Mouse (Mus musculus) kidney, postnatal 14 days (tissue): ENCODE measurements around the gene Tmem14a.
"Not testable (repeated sequence)": the region's sequence is repeated elsewhere in the genome, so short reads cannot be mapped to it uniquely, and the experiment has no call there.

ENCODE experiments used
- DNase-seq: peaks from one replicate; pipeline ENCODE4 v3.0.0; 2022; ENCODE audit warnings: mixed read lengths

Gene Tmem14a

DNA sequence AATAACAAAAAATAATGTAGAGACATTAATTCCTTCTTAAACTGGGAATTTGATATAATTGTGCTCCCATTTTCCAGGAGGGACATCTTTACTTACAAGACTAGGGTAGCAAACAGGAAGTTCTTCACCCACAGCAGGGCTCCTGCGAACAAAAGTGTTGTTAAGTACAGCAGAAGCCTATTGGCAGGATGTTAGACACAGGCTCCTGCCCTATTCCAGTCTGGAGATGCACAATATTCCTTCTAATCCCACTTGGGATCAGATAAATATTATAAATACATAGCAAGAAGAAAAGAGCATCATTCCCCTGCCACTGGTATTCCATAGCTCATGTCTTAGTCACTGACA lies 34.9 kb downstream of the Tmem14a start:
- DNase-seq = no peak

DNA sequence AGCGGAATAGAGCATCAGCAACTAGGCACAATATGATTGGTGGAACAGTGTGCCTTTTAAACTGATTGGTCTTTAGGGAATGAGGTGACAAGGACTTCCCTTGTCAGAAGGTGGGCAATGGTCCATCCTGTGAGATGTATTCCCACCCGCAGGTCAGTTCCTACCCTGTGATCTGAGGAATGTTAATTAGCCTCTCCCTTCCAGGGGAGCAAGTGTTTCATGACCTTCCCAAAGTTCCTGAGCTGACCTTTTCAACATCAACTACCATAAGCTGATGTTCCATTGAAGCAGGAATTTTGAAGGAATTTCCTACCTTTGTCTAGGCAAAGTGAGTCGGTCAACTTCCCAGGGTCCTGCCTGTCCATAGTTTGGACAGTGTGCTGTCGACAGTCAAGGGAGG lies 35.5 kb downstream of the Tmem14a start:
- no peak for DNase-seq

DNA sequence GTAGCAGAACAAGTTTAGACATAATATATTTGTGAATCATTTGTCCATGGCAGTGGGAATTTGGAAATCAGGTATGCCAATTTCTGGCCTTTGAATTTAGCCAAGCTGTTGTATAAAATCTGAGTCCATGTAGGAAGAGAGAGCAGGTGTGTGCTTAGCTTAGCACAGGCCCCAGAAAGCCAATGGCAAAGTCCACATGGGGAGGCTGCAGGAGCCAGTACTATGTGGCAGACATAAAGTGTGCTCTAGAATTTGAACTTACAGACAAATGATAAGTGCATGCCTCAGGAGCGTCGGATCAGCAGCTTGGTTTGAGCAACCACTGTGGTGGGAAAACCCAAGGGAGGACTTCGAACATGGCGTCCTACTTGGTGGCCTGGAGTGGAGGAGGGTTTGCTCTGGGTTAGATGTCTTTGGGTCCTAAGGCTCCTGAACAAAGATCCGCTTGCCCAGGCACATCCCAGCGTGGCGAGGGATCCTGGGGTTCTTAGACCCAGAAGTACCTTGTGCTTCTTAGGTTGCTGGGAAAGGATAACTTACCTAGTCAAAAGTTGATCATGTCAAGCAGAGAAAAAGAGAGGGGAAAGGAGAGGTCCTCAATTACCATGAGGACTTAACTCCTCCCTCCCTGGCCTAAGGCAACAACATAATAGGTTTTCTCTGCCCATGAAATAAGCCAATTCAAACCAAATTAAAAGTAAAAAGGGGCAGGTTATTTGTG lies 37.4 kb downstream of the Tmem14a start:
- no peak for DNase-seq

DNA sequence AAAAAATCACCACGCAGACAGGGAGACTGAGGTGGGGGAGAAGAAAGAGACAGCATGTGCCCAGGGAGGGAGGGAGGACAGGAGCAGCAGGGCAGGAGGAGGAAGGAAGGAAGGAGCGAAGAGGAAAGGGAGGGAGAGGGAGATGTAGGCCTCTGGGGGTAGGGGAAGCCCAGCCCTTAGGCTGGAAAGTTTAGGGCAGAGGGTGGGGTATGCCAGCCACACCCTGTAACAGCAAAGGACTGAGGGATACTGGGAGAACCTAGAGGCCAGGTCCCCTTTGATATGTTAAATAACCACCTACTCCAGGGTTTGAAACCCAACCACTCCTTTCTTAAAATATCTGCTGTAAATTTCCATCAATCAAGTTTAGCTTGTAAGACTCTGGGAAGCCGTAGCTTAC lies 38.0 kb downstream of the Tmem14a start:
- no peak for DNase-seq

DNA sequence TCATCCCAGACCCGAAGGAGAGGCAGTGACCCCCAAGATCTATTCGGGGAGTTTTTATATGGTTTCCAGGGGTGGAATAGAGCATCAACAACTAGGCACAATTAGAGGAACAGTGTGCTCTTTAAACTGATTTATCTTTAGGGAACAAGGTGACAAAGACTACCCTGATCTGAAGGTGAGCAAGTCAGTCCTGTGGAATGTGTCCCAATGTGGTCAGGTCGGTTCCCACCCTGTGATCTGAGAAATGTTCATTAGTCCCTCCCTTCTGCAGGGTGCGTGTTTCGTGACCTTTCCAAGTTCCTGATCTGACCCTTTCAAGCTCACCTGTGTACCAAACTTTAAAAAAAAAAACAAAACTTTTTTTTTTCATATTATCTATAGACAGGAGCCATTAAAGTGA lies 38.5 kb downstream of the Tmem14a start:
- no peak for DNase-seq

DNA sequence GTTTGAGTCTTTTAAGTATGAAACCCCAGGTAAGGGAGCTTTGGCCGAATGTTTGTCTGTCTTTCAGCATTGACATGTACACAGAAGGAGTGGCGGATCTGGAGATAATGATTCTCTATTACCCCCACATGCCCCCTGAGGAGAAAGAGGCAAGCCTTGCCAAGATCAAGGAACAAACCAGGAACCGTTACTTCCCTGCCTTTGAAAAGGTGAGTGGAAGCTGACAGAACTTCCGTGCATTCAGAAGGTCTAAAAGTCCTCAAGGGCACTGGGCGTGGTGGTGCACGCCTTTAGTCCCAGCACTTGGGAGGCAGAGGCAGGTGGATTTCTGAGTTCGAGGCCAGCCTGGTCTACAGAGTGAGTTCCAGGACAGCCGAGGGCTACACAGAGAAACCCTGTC lies 41.6 kb downstream of the Tmem14a start:
- DNase-seq = not testable (repeated sequence)

DNA sequence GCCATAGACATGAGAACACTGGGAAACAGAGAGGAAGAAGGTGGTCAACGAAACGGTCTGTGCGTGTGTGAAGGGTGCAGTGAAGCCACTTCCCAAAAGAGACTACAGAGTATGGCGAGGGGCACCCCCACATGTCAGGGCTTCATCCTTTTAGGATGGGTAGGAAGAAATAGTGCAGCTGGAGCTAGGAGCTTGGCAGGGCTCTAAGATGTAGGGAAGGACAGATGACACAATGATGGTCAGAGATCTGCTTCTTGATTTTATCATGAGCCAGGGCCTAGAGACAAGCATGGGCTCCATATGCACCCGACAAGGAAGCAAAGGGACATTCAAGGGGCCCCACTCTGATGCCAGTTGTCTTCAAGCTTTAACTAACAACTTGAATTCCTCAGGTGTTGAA lies 44.0 kb downstream of the Tmem14a start:
- no peak for DNase-seq

DNA sequence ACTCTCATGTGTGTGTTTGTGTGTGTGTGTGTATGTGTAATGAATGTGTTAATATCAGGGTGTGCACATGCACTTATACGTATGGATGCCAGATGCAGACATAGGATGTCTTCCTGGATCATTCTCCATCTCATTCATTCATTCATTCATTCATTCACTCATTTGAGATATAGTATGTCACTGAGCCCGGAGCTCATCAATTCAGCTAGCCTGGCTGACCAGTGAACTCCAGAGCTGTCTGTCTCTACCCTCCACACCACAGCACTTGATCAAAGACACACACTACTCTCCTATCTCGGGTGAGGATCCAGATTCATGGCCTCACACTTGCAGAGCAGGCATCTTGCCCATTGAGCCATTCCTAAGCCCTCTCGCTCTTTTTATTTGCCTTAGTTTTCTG lies 45.6 kb downstream of the Tmem14a start:
- no peak for DNase-seq

DNA sequence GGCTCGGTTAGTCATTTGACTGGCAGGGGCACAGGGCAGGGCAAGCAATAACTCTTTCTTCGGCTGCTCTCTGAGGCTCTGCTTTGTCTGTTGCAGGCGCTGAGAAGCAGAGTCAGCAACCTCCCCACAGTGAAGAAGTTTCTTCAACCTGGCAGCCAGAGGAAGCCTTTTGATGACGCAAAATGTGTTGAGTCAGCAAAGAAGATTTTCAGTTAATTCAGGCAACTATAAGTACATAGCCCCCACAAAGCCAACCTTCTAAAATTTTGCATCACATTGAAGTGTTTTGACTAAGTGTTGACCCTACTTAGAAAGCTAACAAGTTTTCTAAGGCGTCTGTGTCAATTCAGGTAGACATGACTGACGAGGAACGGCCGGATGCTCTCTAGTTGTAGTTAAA lies 46.4 kb downstream of the Tmem14a start:
- DNase-seq = no peak

DNA sequence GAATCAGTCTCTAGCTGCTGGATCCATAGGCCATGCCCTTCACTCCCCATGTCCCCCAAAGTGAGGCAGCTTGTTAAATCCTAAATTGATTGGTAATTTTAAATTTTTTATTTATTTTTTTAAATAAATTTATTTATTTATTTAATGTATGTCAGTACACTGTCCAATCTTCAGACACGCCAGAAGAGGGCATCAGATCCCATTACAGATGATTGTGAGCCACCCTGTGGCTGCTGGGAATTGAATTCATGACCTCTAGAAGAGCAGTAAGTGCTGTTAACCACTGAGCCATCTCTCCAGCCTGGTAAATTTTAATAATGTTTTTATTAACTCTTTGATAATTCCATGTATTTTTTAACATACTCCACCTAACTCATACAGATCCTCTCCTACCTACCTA lies 48.4 kb downstream of the Tmem14a start:
- DNase-seq = no peak

DNA sequence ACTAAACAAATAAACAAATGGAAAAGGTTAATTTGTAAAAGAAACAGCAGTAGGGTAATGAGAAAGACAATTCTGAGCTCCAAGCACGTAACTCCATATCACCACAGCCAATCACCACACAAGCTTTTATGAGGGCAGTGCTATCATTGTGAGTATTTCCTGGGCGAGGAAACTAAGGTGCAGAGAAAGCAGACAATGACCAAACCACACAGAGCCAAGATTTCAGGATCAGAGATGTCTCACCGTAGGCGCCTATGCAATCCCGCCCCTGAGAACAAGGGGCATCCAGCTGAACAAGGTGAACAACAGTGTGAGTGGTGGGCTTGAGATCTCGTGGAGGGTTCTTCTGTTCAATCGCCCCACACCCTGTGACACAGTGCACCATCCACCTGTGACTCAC lies 49.1 kb downstream of the Tmem14a start:
- DNase-seq = not testable (repeated sequence)

DNA sequence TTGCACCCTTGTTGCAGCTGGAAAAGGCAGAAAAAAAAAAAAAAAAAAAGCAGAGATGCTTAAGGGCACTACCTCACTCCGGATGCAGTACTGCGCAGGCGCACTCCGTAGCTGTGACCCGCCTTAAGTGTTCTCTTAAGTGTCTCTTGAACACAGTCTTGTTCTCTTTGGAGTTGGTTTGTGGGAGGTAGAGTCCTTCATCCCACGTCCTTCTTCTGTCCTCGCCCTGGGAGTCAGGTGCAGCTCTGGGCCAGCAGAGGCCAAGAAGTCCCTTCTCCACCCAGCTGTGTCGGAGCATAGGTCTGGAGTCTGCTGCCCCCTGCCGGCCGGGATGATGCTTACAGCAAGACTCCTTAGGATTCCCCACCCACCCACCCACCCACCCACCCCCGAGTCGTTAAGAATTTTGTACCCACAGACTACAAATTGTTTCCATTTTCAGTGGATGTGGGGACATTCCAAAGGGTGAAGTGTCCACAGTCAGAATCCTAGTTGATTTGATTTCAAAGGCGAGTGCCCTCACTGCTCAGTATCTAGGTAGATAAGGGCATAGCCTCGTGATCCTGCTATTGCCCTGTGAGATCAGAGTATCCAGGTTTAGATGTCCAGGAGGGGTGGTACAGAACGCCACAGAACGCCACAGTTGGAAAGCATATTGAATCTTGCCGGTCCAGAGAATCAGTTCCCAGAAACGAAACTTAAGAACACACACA lies 53.1 kb downstream of the Tmem14a start:
- DNase-seq = peak; percentile 79

DNA sequence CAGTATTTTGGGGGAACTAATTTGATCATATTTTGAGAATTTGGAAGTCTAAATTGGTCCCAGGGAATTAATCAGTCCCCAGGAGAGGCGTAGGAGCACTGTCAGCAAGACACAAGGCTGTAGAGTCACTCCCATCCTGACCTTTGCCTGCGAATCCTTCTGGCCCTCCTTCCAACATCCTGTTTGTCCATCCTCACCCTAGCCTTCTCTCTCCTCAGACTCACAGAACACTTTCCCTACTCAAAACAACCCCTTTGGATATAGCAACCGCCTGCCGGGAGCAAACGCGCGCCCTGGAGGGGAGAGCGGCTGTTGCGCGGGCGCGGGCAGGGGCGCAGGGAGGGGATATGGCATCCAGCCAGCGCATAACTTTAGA lies 53.7 kb downstream of the Tmem14a start:
- DNase-seq = peak; percentile 42

DNA sequence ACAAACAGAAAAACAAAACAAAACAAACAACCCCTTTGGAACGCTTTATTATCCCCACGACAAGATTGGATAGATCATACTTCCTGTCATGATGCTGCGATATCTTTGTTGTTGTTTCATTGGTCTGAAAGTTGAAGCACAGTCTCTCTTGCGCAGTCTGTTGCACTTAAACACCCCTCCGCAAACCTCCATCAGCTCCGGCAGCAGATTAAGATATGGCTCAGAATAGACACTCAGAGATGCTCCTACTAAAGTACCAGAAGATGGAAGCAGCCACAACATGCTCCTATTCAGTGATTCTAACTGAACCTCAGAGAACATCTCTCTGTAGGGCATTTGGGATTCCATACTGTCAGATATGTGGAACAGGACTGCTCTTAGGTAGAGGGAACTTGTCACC lies 54.7 kb downstream of the Tmem14a start:
- DNase-seq = no peak

DNA sequence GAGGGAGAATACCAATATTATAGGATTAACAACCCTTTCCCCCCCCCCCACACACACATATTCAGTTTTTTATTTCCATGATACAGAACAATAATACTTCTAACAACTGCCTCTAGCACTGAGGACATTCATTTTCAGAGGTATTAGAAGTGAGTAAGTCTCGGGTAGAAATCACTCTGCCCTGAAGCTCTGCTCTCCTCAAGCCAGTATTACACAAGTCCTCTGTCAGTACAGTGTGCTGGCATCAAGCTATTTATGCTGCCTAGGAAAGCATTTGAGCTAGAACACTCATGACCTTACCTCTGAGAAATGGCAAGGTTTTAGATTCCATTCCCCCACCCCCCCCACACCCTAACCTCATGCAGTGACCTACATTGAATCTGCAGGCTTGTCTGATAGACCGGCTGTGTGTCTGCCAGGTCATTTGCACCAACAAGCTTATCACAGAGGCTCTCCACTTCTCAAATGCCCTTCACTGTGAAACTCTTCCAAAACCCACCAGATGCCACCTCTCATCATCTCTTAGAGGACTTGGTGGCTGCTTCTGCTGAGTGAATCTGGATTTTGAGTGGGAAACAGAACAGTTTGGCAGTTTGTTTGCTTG lies 56.2 kb downstream of the Tmem14a start:
- DNase-seq = no peak

DNA sequence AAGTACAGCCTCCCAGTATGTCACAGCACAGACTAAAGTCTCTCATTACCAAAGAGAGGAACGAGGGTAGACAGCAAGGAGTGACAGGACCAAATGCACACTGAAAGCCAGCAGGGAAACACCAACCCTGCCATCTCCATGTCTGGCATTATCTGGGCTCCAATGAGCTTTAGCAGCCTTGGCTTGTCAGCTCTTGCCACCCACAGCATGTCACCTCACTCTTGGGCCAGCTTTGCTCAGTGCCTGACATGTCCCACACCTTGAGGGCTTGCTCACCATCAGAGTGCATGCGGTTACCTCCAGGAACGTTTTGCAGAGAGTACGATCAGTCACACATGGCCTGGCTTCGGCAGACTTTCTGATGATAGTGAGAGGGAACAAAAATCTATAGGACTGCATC lies 57.0 kb downstream of the Tmem14a start:
- DNase-seq = not testable (repeated sequence)

DNA sequence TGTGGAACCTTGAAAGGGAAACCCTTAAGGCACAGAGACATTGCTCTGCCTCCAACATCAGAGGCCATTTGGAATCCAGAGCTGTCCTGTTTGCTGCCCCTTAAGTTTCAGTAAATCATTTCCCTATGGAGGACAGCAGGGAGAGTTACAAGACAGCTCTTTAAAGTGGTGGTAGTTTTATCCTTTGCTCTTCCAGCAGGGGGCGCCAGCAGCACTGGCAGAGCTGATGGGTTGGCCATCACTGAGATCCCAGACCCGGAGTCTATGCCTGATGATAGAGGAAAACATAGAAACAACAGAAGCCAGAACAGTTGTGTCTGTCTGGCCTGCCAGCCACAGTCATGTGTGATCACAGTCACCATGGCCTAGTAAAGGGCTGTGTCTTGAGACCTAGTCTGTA lies 57.8 kb downstream of the Tmem14a start:
- DNase-seq = not testable (repeated sequence)
